Mouse (Mus musculus): ENCODE data around the gene Trim43c. TPM values are rescaled to one million over a fixed set of nuclear protein-coding genes. Genes with fewer than 3 reads are reported as not detected.

Gene Trim43c
- under 1 TPM in 1 of 2 experiments, not detected in 1; 0.24 TPM for polyA plus RNA-seq (2017; shearing (Covaris generic))

GRCm38 (mm10) chr9:88838864-88839263, at the start of gene Trim43c:
TSS of gene Trim43c (plus strand) at chr9:88839164.

Other genes starting within 250 kb of the Trim43c start
- 100 to 1,000 TPM; 100 to 107 TPM for gene Mthfsl, start 118.9 kb upstream of the Trim43c start, polyA plus RNA-seq (2017; shearing (Covaris generic))
- gene Bcl2a1d, start 107.2 kb upstream of the Trim43c start, polyA plus RNA-seq (2017; shearing (Covaris generic)): 10 to 100 TPM; 67.3 to 78.5 TPM
- 1 to 10 TPM in 1 of 2 experiments, under 1 TPM in 1; 0.48 to 2.6 TPM for gene Bcl2a1a, start 117.7 kb downstream of the Trim43c start, polyA plus RNA-seq (2017; shearing (Covaris generic))